Mouse (Mus musculus) retina, postnatal 7 days (tissue): ENCODE data around the gene C1rl.
"Not testable (repeated sequence)": the region's sequence is repeated elsewhere in the genome, so short reads cannot be mapped to it uniquely, and the experiment has no call there.

Source experiments
- DNase-seq: peaks from one replicate; pipeline ENCODE4 v3.0.0-alpha.2; 2012; ENCODE audit warnings: low read depth, low spot score

C1rl gene

GRCm38 (mm10) chr6:124472801-124473200 lies 20.1 kb upstream of the C1rl start:
- no peak for DNase-seq

GRCm38 (mm10) chr6:124474621-124475020 lies 18.3 kb upstream of the C1rl start:
- DNase-seq = no peak

- DNase-seq = not testable (repeated sequence)
These were observed 17.4 kb upstream of the C1rl start for GRCm38 (mm10) chr6:124475335-124476075.

- no peak for DNase-seq
These were observed 16.7 kb upstream of the C1rl start for GRCm38 (mm10) chr6:124476216-124476615.

GRCm38 (mm10) chr6:124476796-124477195 lies 16.1 kb upstream of the C1rl start:
- no peak for DNase-seq

GRCm38 (mm10) chr6:124477221-124477655 lies 15.7 kb upstream of the C1rl start:
- no peak for DNase-seq

- no peak for DNase-seq
These were observed 14.8 kb upstream of the C1rl start for GRCm38 (mm10) chr6:124477922-124478651.

- no peak for DNase-seq
These were observed 13.9 kb upstream of the C1rl start for GRCm38 (mm10) chr6:124478874-124479572.

- DNase-seq = no peak
These were observed 13.4 kb upstream of the C1rl start for GRCm38 (mm10) chr6:124479573-124479930.

- peak; percentile 46 for DNase-seq
These were observed 12.6 kb upstream of the C1rl start for GRCm38 (mm10) chr6:124480295-124480694.

GRCm38 (mm10) chr6:124481571-124481970 lies 11.3 kb upstream of the C1rl start:
- peak; percentile 31 for DNase-seq

GRCm38 (mm10) chr6:124483831-124484230 lies 9.1 kb upstream of the C1rl start:
- not testable (repeated sequence) for DNase-seq

- no peak for DNase-seq
These were observed 8.1 kb upstream of the C1rl start for GRCm38 (mm10) chr6:124484851-124485250.

GRCm38 (mm10) chr6:124485414-124486144 lies 7.3 kb upstream of the C1rl start:
- no peak for DNase-seq

GRCm38 (mm10) chr6:124487509-124487908 lies 5.4 kb upstream of the C1rl start:
- DNase-seq = no peak

GRCm38 (mm10) chr6:124488952-124489351 lies 4.0 kb upstream of the C1rl start:
- no peak for DNase-seq

- no peak for DNase-seq
These were observed 1.5 kb upstream of the C1rl start for GRCm38 (mm10) chr6:124491427-124491826.

GRCm38 (mm10) chr6:124493886-124494285 lies 973 bp downstream of the C1rl start:
- no peak for DNase-seq

- DNase-seq = no peak
These were observed 3.1 kb downstream of the C1rl start for GRCm38 (mm10) chr6:124496054-124496453.

- no peak for DNase-seq
These were observed 7.1 kb downstream of the C1rl start for GRCm38 (mm10) chr6:124499914-124500566.

- no peak for DNase-seq
These were observed 8.6 kb downstream of the C1rl start for GRCm38 (mm10) chr6:124501473-124501872.
